Mouse (Mus musculus) heart, adult 11 months (tissue): ENCODE data around the gene Gtpbp4.
A peak's percentile ranks its signal among the peaks of the same experiment; 100 is the strongest.
"Not testable (repeated sequence)": the region's sequence is repeated elsewhere in the genome, so short reads cannot be mapped to it uniquely, and the experiment has no call there.

Source experiments
- DNase-seq: peaks from one replicate; pipeline ENCODE4 v3.0.0; 2022

Gene Gtpbp4

GRCm38 (mm10) chr13:8967742-8968141 lies 28.1 kb downstream of the Gtpbp4 start:
- peak; percentile 24 for DNase-seq

- DNase-seq = peak; percentile 50
Measured at GRCm38 (mm10) chr13:8965224-8965623, 30.7 kb downstream of the Gtpbp4 start.

- peak; percentile 74 for DNase-seq
Measured at GRCm38 (mm10) chr13:8962266-8962665, 33.6 kb downstream of the Gtpbp4 start.

GRCm38 (mm10) chr13:8961128-8961888 lies 34.6 kb downstream of the Gtpbp4 start:
- not testable (repeated sequence) for DNase-seq

- DNase-seq = not testable (repeated sequence)
Measured at GRCm38 (mm10) chr13:8959554-8959953, 36.3 kb downstream of the Gtpbp4 start.

DNA sequence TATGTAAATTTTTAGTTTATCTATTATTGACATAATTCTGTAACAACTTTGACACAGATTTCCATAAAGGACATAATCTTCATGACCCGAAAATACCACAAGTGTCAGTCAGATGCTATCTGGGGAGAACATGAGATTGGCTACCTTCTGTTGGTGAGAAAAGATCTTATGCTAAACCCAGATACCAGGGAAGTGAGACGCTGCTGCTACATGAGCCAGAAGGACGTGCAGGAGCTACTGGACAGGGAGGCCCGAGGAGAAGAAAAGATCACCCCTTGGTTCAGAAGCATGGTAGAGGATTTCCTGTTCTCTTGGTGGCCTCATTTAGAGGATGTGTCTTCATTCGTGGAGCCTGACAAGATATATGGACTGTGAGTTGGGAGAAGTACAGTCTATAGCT lies 36.8 kb downstream of the Gtpbp4 start:
- not testable (repeated sequence) for DNase-seq

DNA sequence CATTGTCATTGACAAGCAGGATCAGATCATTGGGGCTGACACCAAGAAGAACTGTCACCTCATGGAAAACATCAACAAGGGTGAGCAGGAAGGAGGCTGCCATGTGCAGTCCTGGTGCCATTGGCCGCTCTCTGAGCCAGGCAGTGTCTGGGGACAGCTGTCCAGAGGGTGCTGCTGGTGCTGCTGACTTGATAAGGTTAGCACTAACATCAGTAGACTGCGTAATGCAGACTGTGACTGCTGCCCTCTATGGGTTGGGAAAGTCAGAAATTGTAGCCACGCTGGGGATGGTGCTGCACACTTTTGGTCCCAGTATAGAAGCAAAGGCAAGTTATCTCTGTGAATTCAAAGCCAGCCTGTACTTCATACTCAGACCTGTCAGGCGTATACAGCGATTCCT lies 39.0 kb downstream of the Gtpbp4 start:
- DNase-seq = not testable (repeated sequence)

GRCm38 (mm10) chr13:8955127-8955526 lies 40.8 kb downstream of the Gtpbp4 start:
- peak; percentile 25 for DNase-seq

- not testable (repeated sequence) for DNase-seq
Measured at GRCm38 (mm10) chr13:8952563-8952962, 43.3 kb downstream of the Gtpbp4 start, which contains the start of gene Idi2. Gene Idi2 (plus strand): TSS chr13:8952863.

DNA sequence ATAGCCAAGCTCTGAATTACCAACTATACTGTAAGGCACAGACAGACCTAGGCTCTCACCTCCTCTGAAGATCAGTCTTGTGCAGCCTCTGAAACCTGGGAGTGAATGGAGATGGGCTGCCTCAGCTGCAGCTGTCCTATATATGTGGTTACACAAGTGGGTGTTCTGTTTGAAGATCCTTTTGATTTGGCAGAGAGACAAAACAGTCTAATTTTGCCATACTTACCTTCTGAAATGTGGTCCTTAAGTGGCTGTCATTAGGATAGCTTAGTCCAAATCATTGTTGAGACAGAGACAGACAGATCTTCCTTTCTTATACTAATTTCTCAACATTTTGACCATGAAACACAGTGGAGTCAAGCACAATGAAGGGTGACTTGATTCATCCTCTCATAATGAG lies 47.8 kb downstream of the Gtpbp4 start, which contains the start of gene Gm9745:
TSS of gene Gm9745 (minus strand) at position 101 of the 400 bp plus-strand sequence.
- not testable (repeated sequence) for DNase-seq

- not testable (repeated sequence) for DNase-seq
Measured at GRCm38 (mm10) chr13:8943828-8944227, 52.1 kb downstream of the Gtpbp4 start.

DNA sequence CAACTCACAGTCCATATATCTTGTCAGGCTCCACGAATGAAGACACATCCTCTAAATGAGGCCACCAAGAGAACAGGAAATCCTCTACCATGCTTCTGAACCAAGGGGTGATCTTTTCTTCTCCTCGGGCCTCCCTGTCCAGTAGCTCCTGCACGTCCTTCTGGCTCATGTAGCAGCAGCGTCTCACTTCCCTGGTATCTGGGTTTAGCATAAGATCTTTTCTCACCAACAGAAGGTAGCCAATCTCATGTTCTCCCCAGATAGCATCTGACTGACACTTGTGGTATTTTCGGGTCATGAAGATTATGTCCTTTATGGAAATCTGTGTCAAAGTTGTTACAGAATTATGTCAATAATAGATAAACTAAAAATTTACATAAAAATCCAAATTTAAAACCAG lies 54.2 kb downstream of the Gtpbp4 start:
- not testable (repeated sequence) for DNase-seq

DNA sequence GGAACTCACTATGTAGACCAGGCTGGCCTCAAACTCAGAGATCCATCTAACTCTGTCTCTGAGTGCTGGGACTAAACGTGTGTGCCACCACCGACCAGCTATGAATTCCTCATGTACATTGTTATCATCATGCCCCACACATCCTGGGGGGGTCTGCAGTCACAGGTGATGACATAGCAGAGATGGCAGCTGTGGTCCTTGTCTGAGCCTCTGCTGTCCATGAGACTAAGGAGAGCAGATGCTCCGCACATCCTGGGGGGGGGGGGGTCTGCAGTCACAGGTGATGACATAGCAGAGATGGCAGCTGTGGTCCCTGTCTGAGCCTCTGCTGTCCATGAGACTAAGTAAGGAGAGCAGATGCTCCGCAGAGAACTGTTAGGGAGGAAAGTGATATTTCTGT lies 54.8 kb downstream of the Gtpbp4 start:
- peak; percentile 23 for DNase-seq

- DNase-seq = not testable (repeated sequence)
Measured at GRCm38 (mm10) chr13:8937611-8938140, 58.2 kb downstream of the Gtpbp4 start.

- no peak for DNase-seq
Measured at GRCm38 (mm10) chr13:8933499-8933898, 62.4 kb downstream of the Gtpbp4 start.
